Mouse (Mus musculus): ENCODE measurements around the gene 1700015G11Rik.

Gene 1700015G11Rik

GRCm38 (mm10) chr7:52015628-52016027, at the start of gene 1700015G11Rik:
TSS of gene 1700015G11Rik (minus strand) at chr7:52015728.
- no peak for DNase-seq

- DNase-seq: no peak
Observed at GRCm38 (mm10) chr7:52056954-52057353, 41.4 kb upstream of the 1700015G11Rik start.

- DNase-seq: no peak
Observed at GRCm38 (mm10) chr7:52056274-52056673, 40.7 kb upstream of the 1700015G11Rik start.

- DNase-seq: no peak
Observed at GRCm38 (mm10) chr7:52055831-52056230, 40.3 kb upstream of the 1700015G11Rik start.

- DNase-seq: peak; percentile 54
Observed at GRCm38 (mm10) chr7:52037600-52038582, 22.4 kb upstream of the 1700015G11Rik start.

- no peak for DNase-seq
Observed at GRCm38 (mm10) chr7:52024050-52024626, 8.6 kb upstream of the 1700015G11Rik start.

- DNase-seq: no peak
Observed at GRCm38 (mm10) chr7:52022039-52022438, 6.5 kb upstream of the 1700015G11Rik start.

- no peak for DNase-seq
Observed at GRCm38 (mm10) chr7:52015180-52015579, 348 bp downstream of the 1700015G11Rik start.

- DNase-seq: no peak
Observed at GRCm38 (mm10) chr7:52013457-52013856, 2.1 kb downstream of the 1700015G11Rik start.

GRCm38 (mm10) chr7:52007138-52007537, 8.4 kb downstream of the 1700015G11Rik start:
- no peak for DNase-seq

- no peak for DNase-seq
Observed at GRCm38 (mm10) chr7:52006296-52006630, 9.3 kb downstream of the 1700015G11Rik start.

- DNase-seq: peak; percentile 94
Observed at GRCm38 (mm10) chr7:52005511-52006295, 9.8 kb downstream of the 1700015G11Rik start, which contains the start of gene Svip. TSS of gene Svip (minus strand) at chr7:52006018.

GRCm38 (mm10) chr7:51991020-51991419, 24.5 kb downstream of the 1700015G11Rik start:
- DNase-seq: no peak

- DNase-seq: no peak
Observed at GRCm38 (mm10) chr7:51986909-51987308, 28.6 kb downstream of the 1700015G11Rik start.

- DNase-seq: no peak
Observed at GRCm38 (mm10) chr7:51985763-51986162, 29.8 kb downstream of the 1700015G11Rik start.

- DNase-seq: no peak
Observed at GRCm38 (mm10) chr7:51982303-51982702, 33.2 kb downstream of the 1700015G11Rik start.

- peak; percentile 18 for DNase-seq
Observed at GRCm38 (mm10) chr7:51979271-51979670, 36.3 kb downstream of the 1700015G11Rik start.

- no peak for DNase-seq
Observed at GRCm38 (mm10) chr7:51975181-51975580, 40.3 kb downstream of the 1700015G11Rik start.

GRCm38 (mm10) chr7:51973526-51973925, 42.0 kb downstream of the 1700015G11Rik start:
- no peak for DNase-seq

GRCm38 (mm10) chr7:51973091-51973490, 42.4 kb downstream of the 1700015G11Rik start:
- no peak for DNase-seq

GRCm38 (mm10) chr7:51972252-51972855, 43.2 kb downstream of the 1700015G11Rik start:
- peak; percentile 56 for DNase-seq

GRCm38 (mm10) chr7:51969379-51969778, 46.1 kb downstream of the 1700015G11Rik start:
- DNase-seq: no peak

GRCm38 (mm10) chr7:51967581-51967980, 47.9 kb downstream of the 1700015G11Rik start:
- DNase-seq: no peak
